Mouse (Mus musculus) heart, adult 2 months (tissue): Measurements from ENCODE around the gene Apba1.

ENCODE experiments used
- CTCF ChIP-seq: fragments of 200-600 bp; IDR thresholded peaks from 2 replicates; pipeline ENCODE4 v1.8.1; 2022; ENCODE audit warnings: antibody characterized with exemption, mild to moderate bottlenecking, moderate library complexity
- EP300 ChIP-seq: fragments of 200-500 bp; IDR thresholded peaks from 2 replicates; pipeline ENCODE4 v1.6.1; 2011; ENCODE audit warnings: low read depth, low read length, control low read depth; ENCODE audit not compliant: insufficient read depth

DNA sequence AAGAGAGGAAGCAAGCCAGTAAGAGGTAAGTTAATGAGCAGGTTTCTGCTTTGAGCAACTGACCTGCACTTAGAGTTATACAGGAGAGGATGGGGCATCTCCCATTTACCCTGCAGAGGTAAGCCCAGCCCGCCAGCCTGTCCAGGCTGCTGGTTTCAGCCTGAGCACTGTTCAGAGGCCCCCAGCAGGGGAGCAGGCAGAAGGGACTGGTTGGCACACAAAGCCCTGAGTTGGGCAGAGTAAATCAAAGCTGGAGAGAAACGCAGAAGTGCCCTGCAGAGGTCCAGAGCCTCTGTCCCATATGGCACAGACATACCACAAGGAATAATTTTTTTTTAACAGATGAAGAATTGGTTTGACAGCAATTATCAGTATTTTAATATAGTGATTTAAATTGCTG lies 5.4 kb downstream of the Apba1 start:
- TF ChIP-seq CTCF (no peak), EP300 (no peak)
